Mouse (Mus musculus): Measurements from ENCODE around the gene Syt3. TPM values are rescaled to one million over a fixed set of nuclear protein-coding genes. Genes with fewer than 3 reads are reported as not detected.
A peak's percentile ranks its signal among the peaks of the same experiment; 100 is the strongest.

Gene Syt3
- polyA plus RNA-seq, 1 experiment from 2014 or later, result 3.5 TPM

- H3K9ac ChIP-seq (ENCODE audit: low read depth, low read length), result no peak overlapping the region
- H3K36me3 ChIP-seq (ENCODE audit: insufficient read depth, low read length), result no peaks in the 10 kb centered on the region
- no peaks in the 10 kb centered on the region for H3K9me3 ChIP-seq (replicated peaks; ENCODE audit: low read length)
- no peaks in the 10 kb centered on the region; the same call in none of the 2 replicates for H3K4me1 ChIP-seq (replicated peaks; ENCODE audit: insufficient read depth, low read length)
- WGBS, result 3% methylated on average over 7 of the region's 7 CpGs
- no peak for TF ChIP-seq CTCF (IDR thresholded peaks at IDR 0.05; ENCODE audit: low read depth)
- H3K27ac ChIP-seq, result no peak overlapping the region
- ATAC-seq (replicated peaks; ENCODE audit: low FRiP score, low read depth), result peak; percentile 21
- peaks cover 15% of the 10 kb centered on the region; the same call in 1 of the 2 replicates for H3K27me3 ChIP-seq (ENCODE audit: insufficient read depth, low read length)
- H3K4me3 ChIP-seq (replicated peaks; ENCODE audit: low read depth, low read length), result no peak overlapping the region
- no peak overlapping the region for H3K4me2 ChIP-seq (ENCODE audit: low read length)
- DNase-seq (ENCODE audit: low spot score), result peak; percentile 57
Observed at GRCm38 (mm10) chr7:44433371-44433770, 49.5 kb downstream of the Syt3 start.

GRCm38 (mm10) chr7:44434089-44434488 is 50.2 kb downstream of the Syt3 start:
- no peak for TF ChIP-seq CTCF (IDR thresholded peaks at IDR 0.05; ENCODE audit: low read depth)
- Histone ChIP-seq H3K4me2 (ENCODE audit: low read length) (no peak overlapping the region), H3K4me1 (replicated peaks; ENCODE audit: insufficient read depth, low read length) (no peaks in the 10 kb centered on the region; the same call in none of the 2 replicates), H3K27me3 (ENCODE audit: insufficient read depth, low read length) (peaks cover 14% of the 10 kb centered on the region; the same call in 1 of the 2 replicates), H3K9me3 (replicated peaks; ENCODE audit: low read length) (no peaks in the 10 kb centered on the region), H3K36me3 (ENCODE audit: insufficient read depth, low read length) (no peaks in the 10 kb centered on the region), H3K4me3 (replicated peaks; ENCODE audit: low read depth, low read length) (no peak overlapping the region), H3K27ac (no peak overlapping the region), H3K9ac (ENCODE audit: low read depth, low read length) (no peak overlapping the region)
- DNase-seq (ENCODE audit: low spot score) (no peak), ATAC-seq (replicated peaks; ENCODE audit: low FRiP score, low read depth) (no peak)
- WGBS, result 41% methylated on average over 9 of the region's 9 CpGs

GRCm38 (mm10) chr7:44435796-44436195 is 51.9 kb downstream of the Syt3 start:
- Histone ChIP-seq H3K36me3 (ENCODE audit: insufficient read depth, low read length) (no peaks in the 10 kb centered on the region), H3K4me2 (ENCODE audit: low read length) (no peak overlapping the region), H3K9ac (ENCODE audit: low read depth, low read length) (no peak overlapping the region), H3K4me1 (replicated peaks; ENCODE audit: insufficient read depth, low read length) (no peaks in the 10 kb centered on the region), H3K27ac (no peak overlapping the region), H3K9me3 (replicated peaks; ENCODE audit: low read length) (no peaks in the 10 kb centered on the region), H3K4me3 (replicated peaks; ENCODE audit: low read depth, low read length) (no peak overlapping the region), H3K27me3 (ENCODE audit: insufficient read depth, low read length) (peaks cover 16% of the 10 kb centered on the region; the same call in 1 of the 2 replicates)
- TF ChIP-seq CTCF (IDR thresholded peaks at IDR 0.05; ENCODE audit: low read depth), result no peak
- 67% methylated on average over 5 of the region's 5 CpGs for WGBS
- DNase-seq (ENCODE audit: low spot score) (no peak), ATAC-seq (replicated peaks; ENCODE audit: low FRiP score, low read depth) (no peak)

GRCm38 (mm10) chr7:44436267-44436666 is 52.4 kb downstream of the Syt3 start:
- ATAC-seq (replicated peaks; ENCODE audit: low FRiP score, low read depth) (no peak), DNase-seq (ENCODE audit: low spot score) (no peak)
- WGBS, result 10% methylated on average over 1 of the region's 1 CpGs
- Histone ChIP-seq H3K27ac (no peak overlapping the region), H3K36me3 (ENCODE audit: insufficient read depth, low read length) (no peaks in the 10 kb centered on the region), H3K4me2 (ENCODE audit: low read length) (no peak overlapping the region), H3K4me1 (replicated peaks; ENCODE audit: insufficient read depth, low read length) (no peaks in the 10 kb centered on the region), H3K9ac (ENCODE audit: low read depth, low read length) (no peak overlapping the region), H3K9me3 (replicated peaks; ENCODE audit: low read length) (no peaks in the 10 kb centered on the region), H3K4me3 (replicated peaks; ENCODE audit: low read depth, low read length) (no peak overlapping the region), H3K27me3 (ENCODE audit: insufficient read depth, low read length) (peaks cover 20% of the 10 kb centered on the region; the same call in 1 of the 2 replicates)
- peak; percentile 43 for TF ChIP-seq CTCF (IDR thresholded peaks at IDR 0.05; ENCODE audit: low read depth)

GRCm38 (mm10) chr7:44437188-44437587 is 53.3 kb downstream of the Syt3 start:
- no peaks in the 10 kb centered on the region for H3K36me3 ChIP-seq (ENCODE audit: insufficient read depth, low read length)
- WGBS, result 74% methylated on average over 1 of the region's 1 CpGs
- no peak overlapping the region for H3K4me2 ChIP-seq (ENCODE audit: low read length)
- no peak overlapping the region for H3K27ac ChIP-seq
- no peak for TF ChIP-seq CTCF (IDR thresholded peaks at IDR 0.05; ENCODE audit: low read depth)
- H3K4me3 ChIP-seq (replicated peaks; ENCODE audit: low read depth, low read length), result no peak overlapping the region
- ATAC-seq (replicated peaks; ENCODE audit: low FRiP score, low read depth) (no peak), DNase-seq (ENCODE audit: low spot score) (no peak)
- H3K9me3 ChIP-seq (replicated peaks; ENCODE audit: low read length), result no peaks in the 10 kb centered on the region
- no peak overlapping the region for H3K9ac ChIP-seq (ENCODE audit: low read depth, low read length)
- no peaks in the 10 kb centered on the region for H3K4me1 ChIP-seq (replicated peaks; ENCODE audit: insufficient read depth, low read length)
- H3K27me3 ChIP-seq (ENCODE audit: insufficient read depth, low read length), result peaks cover 25% of the 10 kb centered on the region; the same call in 1 of the 2 replicates

GRCm38 (mm10) chr7:44437933-44438332 is 54.0 kb downstream of the Syt3 start:
- TF ChIP-seq CTCF (IDR thresholded peaks at IDR 0.05; ENCODE audit: low read depth), result no peak
- Histone ChIP-seq H3K4me2 (ENCODE audit: low read length) (no peak overlapping the region), H3K27me3 (ENCODE audit: insufficient read depth, low read length) (peaks cover 28% of the 10 kb centered on the region; the same call in 1 of the 2 replicates), H3K36me3 (ENCODE audit: insufficient read depth, low read length) (no peaks in the 10 kb centered on the region), H3K27ac (no peak overlapping the region), H3K9me3 (replicated peaks; ENCODE audit: low read length) (no peaks in the 10 kb centered on the region), H3K4me3 (replicated peaks; ENCODE audit: low read depth, low read length) (no peak overlapping the region), H3K9ac (ENCODE audit: low read depth, low read length) (no peak overlapping the region), H3K4me1 (replicated peaks; ENCODE audit: insufficient read depth, low read length) (no peaks in the 10 kb centered on the region)
- DNase-seq (ENCODE audit: low spot score), result no peak
- ATAC-seq (replicated peaks; ENCODE audit: low FRiP score, low read depth), result no peak
- WGBS, result 61% methylated on average over 8 of the region's 8 CpGs

- no peak for TF ChIP-seq CTCF (IDR thresholded peaks at IDR 0.05; ENCODE audit: low read depth)
- Histone ChIP-seq H3K9me3 (replicated peaks; ENCODE audit: low read length) (no peaks in the 10 kb centered on the region), H3K4me3 (replicated peaks; ENCODE audit: low read depth, low read length) (no peak overlapping the region), H3K36me3 (ENCODE audit: insufficient read depth, low read length) (no peaks in the 10 kb centered on the region), H3K27me3 (ENCODE audit: insufficient read depth, low read length) (peaks cover 43% of the 10 kb centered on the region), H3K4me2 (ENCODE audit: low read length) (no peak overlapping the region), H3K4me1 (replicated peaks; ENCODE audit: insufficient read depth, low read length) (no peaks in the 10 kb centered on the region), H3K9ac (ENCODE audit: low read depth, low read length) (no peak overlapping the region), H3K27ac (no peak overlapping the region)
- 66% methylated on average over 2 of the region's 2 CpGs for WGBS
- ATAC-seq (replicated peaks; ENCODE audit: low FRiP score, low read depth), result no peak
- DNase-seq (ENCODE audit: low spot score), result no peak
Observed at GRCm38 (mm10) chr7:44439696-44440095, 55.8 kb downstream of the Syt3 start.
